Mouse (Mus musculus) adrenal gland, postnatal 25 days (tissue): ENCODE data around the gene Stx6. TPM values are rescaled to one million over a fixed set of nuclear protein-coding genes. Genes with fewer than 3 reads are reported as not detected.

ENCODE experiments used
- DNase-seq: peaks from one replicate; pipeline ENCODE4 v3.0.0; 2021; ENCODE audit warnings: mixed read lengths
- total RNA-seq: library from RNA; stranded (reverse); gene quantifications from 2 replicates; pipeline ENCODE4 v1.2.3, GENCODE M21; 2021

Gene Stx6
- total RNA-seq, 1 experiment from 2014 or later, result 57.5 TPM

DNA sequence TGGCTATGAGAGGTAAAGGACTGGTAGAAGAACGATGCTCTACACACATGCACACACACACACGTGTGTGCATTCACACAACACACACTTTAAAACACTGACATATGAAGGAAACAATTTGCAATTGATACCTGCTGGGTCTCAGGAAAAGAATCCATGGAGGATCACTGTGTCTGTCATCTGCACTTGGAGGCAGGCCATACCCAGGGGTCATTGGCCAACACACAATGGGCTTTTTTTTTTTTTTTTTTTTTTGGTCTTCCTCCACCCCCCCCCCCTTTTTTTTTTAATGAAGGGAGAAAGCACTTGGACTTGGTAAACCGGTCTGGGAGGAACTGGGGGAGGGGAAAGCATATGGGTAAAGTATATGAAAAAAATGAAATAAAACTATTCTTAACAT lies 49.3 kb downstream of the Stx6 start:
- no peak for DNase-seq

DNA sequence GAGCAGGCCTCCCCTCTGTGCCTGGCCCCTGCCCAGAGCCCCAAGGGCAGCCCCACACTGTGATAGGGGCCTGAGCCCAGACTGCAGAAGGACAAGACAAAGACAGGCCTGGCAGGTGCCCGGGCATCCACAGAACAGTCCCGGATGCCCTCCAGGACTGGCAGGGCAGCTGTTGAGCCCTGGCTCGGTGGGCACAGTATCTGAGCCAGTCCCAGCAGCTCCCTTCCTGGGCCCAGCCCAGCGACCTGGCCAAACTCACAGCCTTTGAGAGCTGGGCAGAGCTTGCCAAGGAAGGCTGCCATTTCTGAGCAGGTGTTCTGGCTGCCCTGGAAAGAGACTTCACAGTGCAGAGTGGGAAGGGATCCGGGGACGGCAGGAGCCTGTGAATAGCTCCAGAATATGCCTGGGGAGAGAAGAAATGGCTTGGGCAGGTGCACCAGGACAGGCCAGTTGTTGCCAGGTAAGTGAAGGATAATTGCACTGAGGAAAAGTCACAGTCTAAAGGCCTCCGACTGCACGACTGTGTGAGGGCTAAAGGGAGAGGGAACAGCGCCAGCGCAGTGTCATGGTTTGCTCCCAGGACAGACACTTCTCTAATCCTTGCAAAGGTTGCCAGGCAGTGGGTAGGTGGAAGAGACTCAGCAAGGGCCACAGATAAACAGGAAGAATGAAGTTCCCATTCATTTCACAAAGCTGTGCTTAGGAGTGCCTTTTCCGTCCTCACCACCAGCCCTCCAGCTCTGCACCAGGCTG lies 51.7 kb downstream of the Stx6 start:
- DNase-seq, result no peak

DNA sequence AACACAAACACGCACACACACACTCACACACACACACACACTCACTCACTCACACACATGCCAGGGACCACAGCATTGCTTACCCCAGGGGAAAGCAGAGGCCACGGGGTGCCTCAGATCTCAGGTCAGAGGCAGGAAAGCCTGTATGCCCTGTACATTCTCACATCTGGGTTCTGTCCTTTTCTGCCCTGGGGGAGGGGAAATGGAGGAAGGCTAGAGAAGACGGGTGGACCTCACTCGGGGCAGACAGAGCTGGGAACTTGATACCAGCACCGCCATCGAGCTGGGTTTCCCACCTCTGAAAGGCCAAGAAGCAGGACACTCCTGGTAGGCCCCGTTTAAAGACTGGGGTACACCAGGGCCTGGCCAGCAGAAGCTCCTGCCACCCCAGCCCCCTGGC lies 52.5 kb downstream of the Stx6 start:
- DNase-seq, result no peak

DNA sequence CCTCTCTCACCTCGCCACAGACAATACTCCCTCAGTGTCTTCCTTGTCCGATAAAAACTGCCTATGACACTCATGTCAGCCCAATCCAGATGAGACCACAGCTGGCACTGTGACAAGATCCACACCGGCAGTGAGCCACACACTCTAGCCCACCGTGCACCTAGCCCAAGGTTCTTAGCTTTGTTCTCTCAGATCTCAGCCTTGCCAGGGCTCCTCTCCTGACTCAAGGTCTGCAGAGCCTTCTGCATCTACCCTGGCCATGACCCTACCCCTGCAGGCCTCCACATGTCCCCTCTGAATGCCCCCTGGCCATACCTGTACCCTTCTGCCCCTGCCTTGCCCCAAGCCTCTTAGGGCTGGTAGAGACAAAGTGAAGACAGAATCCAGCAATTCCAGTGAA lies 53.6 kb downstream of the Stx6 start:
- DNase-seq, result no peak

DNA sequence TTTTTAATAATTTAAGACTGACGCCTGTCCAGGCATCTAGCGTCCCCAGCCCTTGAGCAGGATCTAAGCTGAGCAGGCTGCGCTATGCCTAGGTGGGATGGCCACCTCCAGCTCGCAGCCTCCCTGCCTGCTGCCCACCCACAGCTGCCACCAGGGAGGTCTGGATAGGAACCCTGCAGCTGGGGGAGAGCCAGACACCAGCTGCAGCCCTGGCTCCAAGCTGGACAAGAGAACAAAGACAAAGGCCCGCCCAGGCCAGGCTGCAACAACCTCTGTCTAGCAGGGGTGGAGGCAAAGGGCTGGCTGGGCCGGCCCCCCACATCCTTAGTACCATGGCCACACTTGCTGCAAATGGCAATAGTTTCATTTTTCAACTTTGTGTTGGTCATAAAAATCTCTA lies 54.0 kb downstream of the Stx6 start:
- DNase-seq, result no peak

DNA sequence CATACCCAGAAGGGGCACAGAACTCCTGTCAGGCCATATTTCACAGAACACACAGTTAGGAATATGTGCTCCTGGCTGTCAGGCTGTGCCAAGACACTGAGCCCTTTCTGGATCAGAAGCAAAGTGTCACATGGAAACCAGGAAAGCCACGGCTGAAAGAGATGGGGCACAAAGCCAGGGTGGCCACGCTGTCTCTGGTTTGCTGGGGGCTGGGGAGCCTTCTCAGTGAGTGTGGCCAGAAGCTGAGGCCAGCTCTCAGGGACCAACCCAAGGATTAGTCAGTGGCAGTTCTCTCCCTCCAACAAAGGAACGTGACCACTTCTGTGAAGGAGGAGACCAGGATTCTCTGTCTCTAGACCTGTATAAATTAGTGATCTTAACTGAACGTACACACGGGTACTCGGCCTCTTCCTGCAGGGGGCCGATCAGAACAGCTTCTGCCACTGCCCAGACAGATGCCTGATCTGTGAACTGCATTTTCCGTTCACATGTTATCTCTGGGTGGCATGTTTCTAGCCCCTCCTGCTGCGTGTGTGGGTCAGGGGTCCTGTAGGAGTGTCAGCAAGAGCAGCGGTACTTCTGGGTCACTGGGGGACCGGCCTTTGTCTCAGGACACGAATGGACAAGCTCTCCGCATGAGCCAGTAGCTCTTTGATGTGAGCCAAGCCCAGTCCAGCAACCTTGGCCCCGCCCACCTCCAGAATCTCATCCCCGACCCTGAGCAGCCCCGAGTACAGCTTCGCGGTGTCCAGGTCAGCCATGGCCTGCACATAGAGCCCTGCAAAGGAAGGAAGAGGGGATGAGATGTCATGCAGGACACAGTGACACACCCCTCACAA lies 54.6 kb downstream of the Stx6 start:
- peak; percentile 55 for DNase-seq

DNA sequence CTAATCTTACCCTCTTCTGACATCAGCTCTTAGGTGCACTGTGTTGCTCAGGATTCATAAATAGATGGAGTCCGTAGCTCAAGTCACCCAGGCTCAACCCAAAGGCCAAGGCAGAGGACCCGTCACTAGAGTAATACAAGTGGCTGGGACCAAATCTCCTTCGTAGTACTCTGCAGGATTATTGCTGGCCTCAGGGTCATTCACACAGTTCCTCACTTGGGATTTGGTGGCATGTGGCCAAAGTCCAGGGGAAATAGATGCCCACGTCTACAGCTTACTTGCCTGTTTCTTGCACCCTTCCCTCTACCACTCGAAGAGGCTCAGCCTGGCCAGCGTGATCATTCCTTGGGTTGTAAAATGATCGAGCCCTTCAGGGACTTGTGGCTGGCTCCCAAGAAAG lies 55.4 kb downstream of the Stx6 start:
- no peak for DNase-seq

DNA sequence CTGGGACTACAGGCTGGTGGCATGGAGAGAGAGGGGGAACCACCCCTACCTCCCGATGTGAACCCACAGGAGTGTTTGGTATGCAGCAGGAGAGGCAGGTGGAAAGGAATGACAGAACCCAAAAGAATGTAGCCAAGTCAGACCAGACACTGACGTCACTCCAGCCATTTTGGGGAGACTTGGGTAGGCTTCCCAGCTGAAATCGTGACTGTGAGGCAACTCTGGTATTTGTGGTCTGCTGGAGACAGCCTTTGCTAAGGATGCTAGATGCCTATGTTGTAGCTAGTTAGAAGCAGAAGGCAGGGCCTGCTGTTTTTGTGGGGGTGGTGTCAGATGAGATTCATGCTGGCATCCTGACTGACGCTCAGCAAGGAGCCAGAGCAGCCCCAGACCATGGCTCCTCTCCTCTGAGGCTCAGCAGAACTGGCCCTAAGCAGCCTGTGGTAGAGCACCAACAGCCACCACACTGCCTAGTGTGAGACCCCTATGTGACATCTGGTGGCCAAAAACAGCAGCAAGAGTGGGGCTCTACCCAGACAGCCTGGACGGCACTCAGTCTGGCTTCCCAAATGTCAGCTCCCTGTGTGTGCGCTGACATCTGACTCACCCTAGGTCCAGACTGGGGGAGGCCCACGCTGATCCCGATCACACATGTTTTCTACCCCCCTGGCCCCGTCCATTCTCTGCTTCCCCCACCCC lies 56.7 kb downstream of the Stx6 start:
- no peak for DNase-seq

DNA sequence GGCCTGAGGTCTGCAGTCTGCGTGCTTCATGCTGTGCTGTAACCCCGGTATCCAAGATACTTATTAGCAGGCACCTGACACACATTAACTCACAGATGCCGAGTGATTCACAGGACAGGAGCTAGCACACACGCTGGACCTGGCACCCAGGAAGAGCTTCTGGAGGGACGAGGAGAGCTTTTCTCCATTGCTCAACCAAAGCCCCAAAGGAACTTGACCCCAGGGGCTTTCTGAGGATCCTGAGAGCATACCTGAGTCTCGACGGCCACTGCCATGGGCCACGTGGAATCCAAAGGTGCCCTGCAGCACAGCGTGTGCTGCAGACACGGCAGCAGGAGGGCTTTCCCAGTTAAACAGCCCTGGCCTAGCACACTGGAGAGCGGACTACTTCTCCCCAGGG lies 57.8 kb downstream of the Stx6 start:
- DNase-seq, result no peak

DNA sequence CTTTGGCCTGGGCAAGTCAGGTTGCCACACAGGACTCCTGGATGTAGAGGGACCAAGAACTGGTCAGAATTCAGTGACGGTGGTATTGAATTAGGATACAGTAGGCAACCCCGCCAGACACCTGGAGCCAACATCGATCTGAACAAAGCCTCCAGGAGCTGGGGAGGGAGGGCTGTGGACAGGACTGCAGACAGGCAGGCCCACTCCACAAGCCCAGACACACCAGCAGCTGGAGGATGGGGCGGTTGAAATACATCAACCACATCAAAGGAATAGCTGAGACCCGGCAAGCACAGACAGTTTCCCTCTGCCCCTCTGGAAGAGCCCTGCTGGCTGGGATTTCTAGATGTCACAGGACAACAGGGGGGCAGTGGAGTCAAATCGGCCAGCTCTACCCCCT lies 58.3 kb downstream of the Stx6 start:
- DNase-seq, result no peak

DNA sequence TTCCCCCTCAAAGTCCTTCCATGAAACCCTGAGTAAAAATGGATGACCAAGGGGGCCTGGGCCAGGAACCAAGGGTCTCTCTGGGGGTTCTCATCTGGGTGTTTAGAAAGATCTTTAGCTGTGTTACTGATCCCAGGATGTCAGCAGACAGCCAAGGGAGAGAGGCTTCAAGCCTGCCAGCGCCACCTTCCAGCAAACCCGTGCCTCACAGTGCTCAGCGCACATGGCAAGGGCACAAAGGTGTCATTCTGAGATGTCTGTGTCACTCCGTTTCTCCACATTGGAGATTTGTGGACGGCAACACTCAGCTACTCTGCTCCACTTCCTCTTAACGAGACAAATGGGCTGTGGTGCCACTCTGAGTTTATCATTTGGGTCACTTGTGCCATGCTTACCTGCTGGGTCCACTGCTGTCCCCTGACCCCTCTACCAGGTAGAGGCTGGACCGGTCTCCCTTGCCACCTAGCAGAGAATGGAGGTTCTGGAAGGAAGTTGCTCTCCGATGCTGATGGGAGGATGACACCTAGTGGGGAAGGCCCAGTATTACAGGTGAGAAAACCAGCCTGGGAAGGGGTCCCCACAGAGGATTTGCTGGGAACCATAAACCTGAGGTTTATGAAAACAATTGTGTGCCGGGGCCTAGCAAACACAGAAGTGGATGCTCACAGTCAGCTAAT lies 59.5 kb downstream of the Stx6 start:
- no peak for DNase-seq

DNA sequence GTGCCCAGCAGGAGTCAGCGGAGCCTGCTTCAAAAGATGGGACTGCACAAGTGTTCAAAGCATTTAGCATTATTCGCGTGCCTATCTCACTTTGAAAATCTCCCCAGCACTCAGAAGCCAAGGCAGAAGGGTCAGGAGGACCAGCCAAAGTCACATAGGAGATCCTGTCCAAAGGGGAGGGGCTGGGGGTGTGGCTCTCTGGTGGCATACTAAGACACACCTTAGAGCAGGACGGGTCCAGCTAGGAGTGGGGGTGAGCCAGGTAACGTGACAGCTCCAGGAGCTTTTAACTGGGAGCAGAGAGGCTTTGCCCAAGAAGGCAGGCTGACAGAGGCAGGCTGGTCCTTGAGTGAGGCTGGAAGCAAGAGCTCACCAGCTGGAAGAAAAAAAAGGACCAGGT lies 60.4 kb downstream of the Stx6 start:
- no peak for DNase-seq

DNA sequence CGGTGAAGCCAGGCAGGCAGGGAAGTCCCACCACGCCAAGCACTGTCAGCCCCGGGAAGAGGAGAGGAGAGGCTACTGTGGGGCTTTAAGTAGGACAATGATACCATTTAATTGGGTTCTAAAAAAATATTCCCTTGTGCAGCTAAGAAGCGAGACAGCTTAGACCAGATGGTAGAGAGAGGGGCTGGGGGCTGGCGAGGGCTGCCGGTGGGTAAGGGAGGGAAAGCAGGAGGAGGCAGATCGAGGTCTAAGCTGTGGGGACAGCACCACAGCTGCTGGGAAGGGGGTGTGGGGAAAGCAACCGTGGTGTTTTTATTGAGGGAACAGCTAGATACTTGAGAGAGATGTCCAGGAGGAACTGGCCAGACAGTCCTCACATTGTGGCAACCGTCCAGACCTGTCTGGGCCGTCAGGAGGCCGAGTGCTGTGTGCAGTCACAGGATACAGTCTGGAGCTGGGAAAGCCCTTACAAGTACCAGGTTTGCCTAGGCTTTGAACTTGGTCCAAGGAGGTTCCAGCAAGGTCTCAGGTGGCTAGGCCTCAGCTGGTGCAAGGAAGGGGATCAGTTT lies 63.7 kb downstream of the Stx6 start:
- DNase-seq, result no peak

DNA sequence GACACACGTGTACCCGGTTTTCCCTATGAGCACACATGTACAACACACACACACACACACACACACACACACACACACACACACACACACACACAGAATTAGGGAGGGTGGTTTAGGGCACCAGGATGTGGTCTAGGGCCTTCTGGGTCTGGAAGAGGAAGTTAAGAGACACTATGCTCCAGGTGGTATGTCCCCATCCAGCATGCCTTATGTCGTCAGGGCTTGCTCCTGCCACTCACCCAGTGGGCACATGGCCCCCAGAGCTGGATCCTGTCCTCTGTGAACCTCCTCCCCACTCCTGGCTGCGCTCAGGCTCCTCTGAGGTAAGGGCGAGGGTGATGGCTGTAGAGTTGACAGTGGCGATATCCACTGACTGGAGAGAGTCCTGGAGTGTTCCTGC lies 64.5 kb downstream of the Stx6 start:
- no peak for DNase-seq

DNA sequence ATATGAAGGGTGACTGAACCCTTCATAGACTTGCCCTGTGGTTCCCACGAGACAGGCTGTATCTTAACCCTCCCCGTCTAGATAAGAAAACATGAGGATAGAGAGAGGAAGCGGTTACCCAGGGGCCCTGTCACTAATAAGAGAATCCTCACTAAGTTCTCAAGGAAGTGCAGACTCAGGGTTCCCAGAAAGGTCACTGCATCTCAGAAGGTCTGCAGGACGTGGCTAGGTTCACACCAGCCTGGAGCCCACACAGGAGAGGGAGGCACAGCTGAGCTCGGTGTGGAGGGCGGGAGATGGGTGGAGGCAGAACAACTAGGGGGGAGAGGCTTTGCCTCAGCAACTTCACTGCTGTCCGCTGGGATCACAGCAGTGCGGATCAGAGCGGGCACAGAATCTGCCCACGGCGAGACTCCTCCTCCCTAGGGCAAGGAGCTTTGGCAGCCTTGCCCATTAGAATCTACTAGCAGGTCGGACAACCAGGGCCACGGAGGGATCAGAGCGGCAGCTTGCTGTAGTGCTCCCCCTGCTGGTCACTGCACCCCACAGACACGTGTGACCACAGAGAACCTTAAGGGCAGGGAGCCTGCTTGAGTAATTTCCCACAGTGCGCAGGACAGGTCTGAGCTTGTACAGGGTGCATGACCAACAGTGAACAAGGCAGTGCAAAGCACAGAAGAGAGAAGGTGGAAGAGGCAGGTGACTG lies 65.5 kb downstream of the Stx6 start:
- DNase-seq, result peak; percentile 88

DNA sequence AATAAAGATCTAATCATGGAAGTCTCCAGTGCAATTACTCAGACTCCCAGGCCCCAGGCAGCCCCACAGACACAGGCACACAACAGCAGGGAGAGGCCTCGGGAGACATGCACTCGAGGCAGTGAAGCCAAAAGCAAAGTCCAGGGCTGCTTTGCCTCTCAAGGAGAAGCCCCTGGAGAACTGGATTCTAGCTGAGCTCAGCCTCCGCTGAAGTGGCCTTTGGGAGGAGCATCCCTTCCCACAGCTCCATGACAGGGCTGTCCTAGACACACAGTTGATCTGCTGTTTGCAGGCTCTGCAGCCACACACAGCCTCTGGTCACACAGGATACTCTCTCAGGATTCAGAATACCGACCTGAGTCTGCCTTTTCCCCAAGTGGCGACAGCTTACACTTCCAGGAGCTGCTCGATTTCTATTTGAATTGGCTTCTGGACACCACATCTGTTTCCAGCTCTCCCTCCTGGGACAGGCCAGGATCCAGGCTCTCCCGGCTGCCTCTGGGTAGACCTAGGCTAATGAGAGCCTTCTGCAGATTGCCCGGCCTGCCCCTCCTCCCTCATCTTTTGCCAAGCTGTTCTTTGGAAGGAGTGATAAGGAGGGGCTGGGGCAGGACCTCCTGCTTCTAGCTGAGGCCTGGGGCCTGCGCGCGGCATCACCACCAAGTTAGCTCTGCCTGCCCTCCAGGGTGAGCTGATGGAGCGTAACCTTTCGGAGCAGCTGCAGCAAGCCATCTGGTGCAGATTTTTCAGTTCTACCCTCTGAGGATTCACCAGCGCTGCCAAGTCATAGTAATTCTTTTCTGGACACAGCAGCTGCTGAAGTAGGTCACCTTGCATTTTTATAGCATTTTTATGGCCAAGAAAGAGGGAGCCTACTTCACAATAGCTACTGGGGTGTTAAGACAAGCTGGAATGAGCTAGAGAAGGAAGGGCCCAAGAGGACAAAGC lies 71.2 kb downstream of the Stx6 start:
- no peak for DNase-seq

DNA sequence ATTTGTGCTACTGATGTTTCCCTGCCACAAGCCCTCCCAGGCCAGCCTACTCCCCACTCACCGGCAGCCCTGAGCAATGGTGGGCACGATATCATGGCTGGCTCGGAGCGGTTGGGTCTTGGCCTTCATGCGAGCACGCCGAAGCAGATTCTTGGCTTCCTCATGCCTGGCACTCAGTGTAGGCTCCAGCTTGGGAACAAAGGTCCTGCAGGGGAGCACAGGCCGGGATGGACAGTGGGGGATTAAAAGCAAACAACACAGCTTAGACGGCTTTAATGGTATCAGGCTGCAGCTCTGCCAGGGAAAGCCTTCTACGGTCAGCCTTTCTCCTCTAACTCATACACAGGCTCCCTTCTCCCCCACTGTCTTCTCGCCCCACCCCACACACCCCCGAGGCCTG lies 73.9 kb downstream of the Stx6 start:
- DNase-seq, result no peak

DNA sequence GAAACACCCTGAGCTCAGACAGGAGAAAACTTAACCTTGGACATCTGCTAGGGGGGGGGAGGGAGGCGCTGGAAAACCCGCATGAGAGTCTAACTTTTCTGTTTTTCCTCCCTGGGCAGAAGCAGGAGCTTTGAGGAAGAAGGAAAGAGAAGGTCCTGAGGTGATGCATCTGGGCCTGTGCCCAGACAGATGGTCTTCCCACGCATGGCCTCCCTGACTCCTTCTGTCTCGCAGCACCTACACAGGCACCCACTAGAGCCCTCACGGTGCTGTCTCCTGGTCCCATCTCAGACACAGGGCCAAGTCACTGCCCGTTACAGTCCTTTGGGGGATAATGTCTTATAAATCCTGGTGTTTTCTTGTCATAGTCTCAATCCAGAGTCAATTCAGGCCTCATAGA lies 74.3 kb downstream of the Stx6 start:
- DNase-seq, result no peak

DNA sequence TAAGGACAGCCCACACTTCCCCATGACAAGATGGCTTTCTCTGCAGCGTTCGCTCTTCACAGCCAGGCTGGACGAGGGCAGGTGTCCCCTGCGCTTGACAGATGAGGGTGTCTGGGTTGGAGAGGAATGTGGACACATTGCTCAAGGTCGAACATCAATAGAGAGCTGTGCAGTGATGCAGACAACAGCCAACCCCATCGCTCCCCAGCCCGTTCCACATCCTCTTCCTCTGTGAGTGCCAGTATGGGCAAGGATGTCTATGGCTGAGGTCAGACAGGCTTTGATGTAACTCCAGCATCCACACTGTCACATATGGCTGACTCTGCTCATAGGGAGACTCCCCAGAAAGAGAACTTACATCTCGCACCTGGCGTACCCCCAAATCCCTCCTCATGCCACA lies 74.9 kb downstream of the Stx6 start:
- DNase-seq, result no peak

DNA sequence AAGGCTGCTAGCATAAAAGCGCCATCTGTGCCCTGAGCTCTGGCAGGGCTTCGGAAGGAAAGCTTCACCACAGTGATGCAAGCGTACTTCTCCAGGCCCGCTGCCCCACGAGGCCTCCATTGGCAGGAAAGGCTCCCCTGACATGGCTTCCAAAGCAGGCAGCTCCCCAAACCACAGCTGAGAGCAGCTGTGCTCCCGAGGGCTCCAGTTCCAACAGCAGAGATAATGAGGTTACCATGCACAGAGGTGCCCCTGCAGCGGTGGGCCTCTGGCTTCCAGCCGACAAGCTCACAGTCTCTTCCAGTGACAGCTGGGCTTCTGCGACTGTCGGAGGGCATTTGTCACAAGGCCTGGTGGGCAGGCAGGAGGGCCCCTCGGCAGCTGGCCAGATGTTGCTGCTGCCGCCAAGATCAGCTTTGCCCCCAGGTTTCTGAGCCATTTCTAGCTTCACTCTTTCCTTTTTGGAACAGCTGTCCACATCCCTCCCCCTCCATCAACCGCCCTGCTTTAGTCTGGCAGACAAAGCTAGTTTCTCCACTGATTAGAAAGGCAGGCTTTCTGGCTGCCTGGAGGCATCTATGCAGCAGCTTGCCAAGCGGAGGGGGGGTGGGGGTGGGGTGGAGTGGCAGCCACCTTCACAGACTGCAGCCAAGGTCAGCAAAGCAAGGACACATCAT lies 75.6 kb downstream of the Stx6 start:
- DNase-seq, result peak; percentile 64
